Mouse (Mus musculus) forebrain, embryonic 13.5 days (tissue): ENCODE measurements at regions not wholly inside any gene's neighbourhood (a gene's known extent, or its start where the extent isn't known, plus 50 kb on each side); places are given as distances from the start of the nearest gene placed in this dataset.

Source experiments
- ATAC-seq: fragments of 200-750 bp; cut with Nextera tagmentation; 2 replicates; pipeline ENCODE4 v1.8.0; 2017
- H3K27ac ChIP-seq: fragments of 300-500 bp; sonication (generic); 2 replicates; pipeline ENCODE4 v1.5.1; 2015; ENCODE audit warnings: inconsistent platforms, mild to moderate bottlenecking, moderate library complexity
- H3K27me3 ChIP-seq: fragments of 300-500 bp; sonication (generic); 2 replicates; pipeline ENCODE4 v1.6.1; 2015; ENCODE audit warnings: mild to moderate bottlenecking, inconsistent platforms
- H3K36me3 ChIP-seq: fragments of 300-500 bp; sonication (generic); 2 replicates; pipeline ENCODE4 v1.6.1; 2015; ENCODE audit warnings: mild to moderate bottlenecking, inconsistent platforms; ENCODE audit not compliant: poor library complexity, severe bottlenecking
- H3K4me1 ChIP-seq: fragments of 300-500 bp; sonication (generic); 2 replicates; pipeline ENCODE4 v1.6.1; 2015; ENCODE audit warnings: inconsistent platforms
- H3K4me2 ChIP-seq: fragments of 300-500 bp; sonication (generic); 2 replicates; pipeline ENCODE4 v1.6.1; 2015; ENCODE audit warnings: inconsistent platforms, mild to moderate bottlenecking, moderate library complexity
- H3K4me3 ChIP-seq: fragments of 300-500 bp; sonication (generic); 2 replicates; pipeline ENCODE4 v1.5.1; 2015; ENCODE audit warnings: mild to moderate bottlenecking, inconsistent platforms
- H3K9ac ChIP-seq: fragments of 300-500 bp; sonication (generic); 2 replicates; pipeline ENCODE4 v1.6.1; 2015; ENCODE audit warnings: mild to moderate bottlenecking, inconsistent platforms
- H3K9me3 ChIP-seq: fragments of 300-500 bp; sonication (generic); replicated peaks from 2 replicates; pipeline ENCODE4 v1.6.1; 2016; ENCODE audit warnings: inconsistent platforms
- WGBS: fragments of 180-500 bp; shearing (Covaris S2); methylation state at CpG from one replicate; pipeline ENCODE4 v1.1.7; 2015; 5-methylcytosine and 5-hydroxymethylcytosine counted together

GRCm38 (mm10) chr7:69007237-69007636 lies 258.2 kb upstream of the Arrdc4 start:
- no peak for ATAC-seq
- Histone ChIP-seq H3K9ac (no peak overlapping the region), H3K36me3 (no peaks in the 10 kb centered on the region), H3K4me3 (no peak overlapping the region), H3K4me1 (no peaks in the 10 kb centered on the region), H3K9me3 (no peaks in the 10 kb centered on the region), H3K27me3 (no peaks in the 10 kb centered on the region), H3K4me2 (no peak overlapping the region), H3K27ac (no peak overlapping the region)
- WGBS: 33% methylated on average over 10 of the region's 10 CpGs

DNA sequence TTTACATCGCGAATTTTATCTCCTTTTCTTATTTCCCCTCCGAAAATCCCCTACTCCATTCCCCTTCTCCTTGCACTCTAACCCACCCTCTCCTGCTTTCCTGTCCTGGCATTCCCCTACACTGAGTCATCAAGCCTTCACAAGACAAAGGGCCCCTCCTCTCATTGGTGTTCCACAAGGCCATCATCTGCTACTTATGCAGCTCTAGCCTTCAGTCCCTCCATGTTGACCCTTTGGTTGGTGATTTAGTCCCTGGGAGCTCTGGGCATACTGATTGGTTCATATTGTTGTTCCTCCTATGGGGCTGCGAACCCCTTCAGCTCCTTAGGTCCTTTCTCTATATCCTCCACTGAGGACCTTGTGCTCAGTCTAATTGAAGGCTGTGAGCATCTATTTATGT lies 239.0 kb upstream of the Arrdc4 start:
- Histone ChIP-seq H3K27me3 (no peaks in the 10 kb centered on the region), H3K4me3 (no peak overlapping the region), H3K36me3 (no peaks in the 10 kb centered on the region), H3K9ac (no peak overlapping the region), H3K4me1 (peaks cover 12% of the 10 kb centered on the region), H3K9me3 (no peaks in the 10 kb centered on the region), H3K27ac (no peak overlapping the region), H3K4me2 (no peak overlapping the region)
- 87% methylated on average over 4 of the region's 4 CpGs for WGBS
- ATAC-seq: no peak

GRCm38 (mm10) chr7:68983937-68984336 lies 234.9 kb upstream of the Arrdc4 start:
- H3K27ac ChIP-seq: peak overlapping the region; percentile 16; the same call in 1 of the 2 replicates
- 20% methylated on average over 1 of the region's 1 CpGs for WGBS
- no peak overlapping the region for H3K9ac ChIP-seq
- no peaks in the 10 kb centered on the region for H3K9me3 ChIP-seq
- no peaks in the 10 kb centered on the region for H3K27me3 ChIP-seq
- no peaks in the 10 kb centered on the region for H3K36me3 ChIP-seq
- no peak overlapping the region for H3K4me3 ChIP-seq
- ATAC-seq: peak; percentile 52; the same call in 1 of the 2 replicates
- peaks cover 42% of the 10 kb centered on the region for H3K4me1 ChIP-seq
- H3K4me2 ChIP-seq: no peak overlapping the region

- Histone ChIP-seq H3K4me1 (peaks cover 46% of the 10 kb centered on the region), H3K4me2 (no peak overlapping the region), H3K36me3 (no peaks in the 10 kb centered on the region), H3K9me3 (no peaks in the 10 kb centered on the region), H3K9ac (no peak overlapping the region), H3K27ac (no peak overlapping the region), H3K4me3 (no peak overlapping the region), H3K27me3 (no peaks in the 10 kb centered on the region)
- whole genome bisulfite sequencing: 56% methylated on average over 10 of the region's 10 CpGs
- peak; percentile 50; the same call in 1 of the 2 replicates for ATAC-seq
Measured at GRCm38 (mm10) chr7:68982914-68983502, 234.0 kb upstream of the Arrdc4 start.

- Histone ChIP-seq H3K9me3 (no peaks in the 10 kb centered on the region), H3K4me2 (no peak overlapping the region), H3K9ac (no peak overlapping the region), H3K27ac (no peak overlapping the region), H3K4me1 (peaks cover 41% of the 10 kb centered on the region), H3K27me3 (no peaks in the 10 kb centered on the region; the same call in 1 of the 2 replicates), H3K36me3 (no peaks in the 10 kb centered on the region), H3K4me3 (no peak overlapping the region)
- 11% methylated on average over 4 of the region's 4 CpGs for WGBS
- no peak for ATAC-seq
Measured at GRCm38 (mm10) chr7:68978576-68978975, 229.5 kb upstream of the Arrdc4 start.

- no peak overlapping the region for H3K9ac ChIP-seq
- H3K4me1 ChIP-seq: peaks cover 27% of the 10 kb centered on the region
- no peaks in the 10 kb centered on the region; the same call in 1 of the 2 replicates for H3K27me3 ChIP-seq
- WGBS: 58% methylated on average over 7 of the region's 7 CpGs
- H3K4me2 ChIP-seq: no peak overlapping the region
- no peak overlapping the region for H3K27ac ChIP-seq
- no peaks in the 10 kb centered on the region for H3K36me3 ChIP-seq
- no peak overlapping the region for H3K4me3 ChIP-seq
- peak; percentile 88 for ATAC-seq
- H3K9me3 ChIP-seq: no peaks in the 10 kb centered on the region
Measured at GRCm38 (mm10) chr7:68976813-68977752, 228.0 kb upstream of the Arrdc4 start.

- no peaks in the 10 kb centered on the region; the same call in 1 of the 2 replicates for H3K27me3 ChIP-seq
- H3K27ac ChIP-seq: no peak overlapping the region
- H3K4me3 ChIP-seq: no peak overlapping the region
- no peak overlapping the region for H3K4me2 ChIP-seq
- 54% methylated on average over 5 of the region's 5 CpGs for WGBS
- no peak overlapping the region for H3K9ac ChIP-seq
- no peak for ATAC-seq
- no peaks in the 10 kb centered on the region for H3K9me3 ChIP-seq
- H3K4me1 ChIP-seq: peaks cover 18% of the 10 kb centered on the region
- H3K36me3 ChIP-seq: no peaks in the 10 kb centered on the region
Measured at GRCm38 (mm10) chr7:68975956-68976355, 226.9 kb upstream of the Arrdc4 start.

- Histone ChIP-seq H3K4me1 (peaks cover 18% of the 10 kb centered on the region), H3K27ac (no peak overlapping the region), H3K4me2 (no peak overlapping the region), H3K9ac (no peak overlapping the region), H3K4me3 (no peak overlapping the region), H3K9me3 (no peaks in the 10 kb centered on the region), H3K36me3 (no peaks in the 10 kb centered on the region), H3K27me3 (no peaks in the 10 kb centered on the region; the same call in 1 of the 2 replicates)
- ATAC-seq: no peak
- WGBS: 58% methylated on average over 2 of the region's 2 CpGs
Measured at GRCm38 (mm10) chr7:68975580-68975894, 226.5 kb upstream of the Arrdc4 start.

- H3K36me3 ChIP-seq: no peaks in the 10 kb centered on the region
- no peak overlapping the region for H3K4me2 ChIP-seq
- H3K27me3 ChIP-seq: no peaks in the 10 kb centered on the region; the same call in 1 of the 2 replicates
- H3K27ac ChIP-seq: no peak overlapping the region
- ATAC-seq: no peak
- no peak overlapping the region for H3K4me3 ChIP-seq
- no peak overlapping the region for H3K9ac ChIP-seq
- H3K4me1 ChIP-seq: peaks cover 14% of the 10 kb centered on the region
- no peaks in the 10 kb centered on the region for H3K9me3 ChIP-seq
- 82% methylated on average over 8 of the region's 8 CpGs for WGBS
Measured at GRCm38 (mm10) chr7:68974761-68975579, 225.9 kb upstream of the Arrdc4 start.

DNA sequence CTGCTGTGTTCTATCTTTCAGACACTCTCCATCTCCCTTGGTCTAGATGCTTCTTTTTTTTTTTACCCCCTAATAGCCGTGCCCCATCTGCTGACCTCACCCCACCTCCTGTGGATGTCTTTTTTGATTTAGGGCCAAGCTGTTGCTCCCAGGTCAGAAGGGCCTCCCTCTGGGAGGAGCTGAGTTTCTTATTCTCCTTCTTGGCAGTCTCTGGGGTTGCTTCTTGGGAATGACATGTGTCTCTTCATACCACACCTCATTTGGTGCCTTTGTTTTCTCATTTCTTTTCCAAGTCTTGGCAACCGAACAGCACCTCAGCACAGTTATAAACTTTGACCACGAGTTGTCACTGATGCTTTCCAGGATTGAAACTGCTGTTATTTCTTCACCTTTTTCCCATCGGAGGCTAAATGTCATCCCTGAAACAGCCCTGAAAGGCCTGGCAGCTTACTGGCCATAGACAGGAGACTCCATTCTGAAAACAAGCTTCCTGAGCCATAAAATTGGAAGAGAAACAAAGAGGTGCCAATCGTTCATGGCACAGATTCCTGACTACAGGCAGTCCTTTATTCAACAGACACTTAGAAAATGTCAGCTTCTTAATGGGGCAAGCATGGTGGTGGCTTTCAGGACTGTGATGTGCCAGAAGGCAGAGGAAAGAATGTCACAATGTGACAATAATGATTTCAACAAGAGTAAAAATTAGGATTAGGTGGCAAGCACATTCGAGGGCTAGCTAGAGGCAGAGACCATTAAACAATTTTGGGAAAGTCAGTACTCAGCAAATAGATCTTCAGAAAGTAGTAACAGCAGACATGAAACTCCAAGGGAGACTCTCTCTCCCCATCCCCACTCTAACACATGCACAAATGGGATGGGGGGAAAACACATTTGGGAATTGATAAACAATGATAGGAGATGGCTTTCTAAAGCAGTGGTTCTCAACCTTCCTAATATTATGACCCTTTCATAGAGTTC lies 197.1 kb upstream of the Arrdc4 start:
- Histone ChIP-seq H3K4me2 (no peak overlapping the region), H3K9me3 (no peaks in the 10 kb centered on the region), H3K4me3 (no peak overlapping the region), H3K4me1 (no peaks in the 10 kb centered on the region), H3K36me3 (no peaks in the 10 kb centered on the region), H3K9ac (no peak overlapping the region), H3K27ac (no peak overlapping the region), H3K27me3 (no peaks in the 10 kb centered on the region)
- WGBS: 57% methylated on average over 6 of the region's 6 CpGs
- ATAC-seq: no peak

- 69% methylated on average over 14 of the region's 14 CpGs for WGBS
- peaks cover 6% of the 10 kb centered on the region for H3K4me1 ChIP-seq
- H3K9ac ChIP-seq: no peak overlapping the region
- H3K27ac ChIP-seq: no peak overlapping the region
- no peaks in the 10 kb centered on the region for H3K9me3 ChIP-seq
- no peak for ATAC-seq
- no peak overlapping the region for H3K4me3 ChIP-seq
- H3K36me3 ChIP-seq: no peaks in the 10 kb centered on the region
- no peak overlapping the region for H3K4me2 ChIP-seq
- H3K27me3 ChIP-seq: no peaks in the 10 kb centered on the region
Measured at GRCm38 (mm10) chr7:68930627-68931334, 181.7 kb upstream of the Arrdc4 start.
